Mouse (Mus musculus) C2C12 (cell line): ENCODE results near the gene Greb1.

Experiments used
- CTCF ChIP-seq: IDR thresholded peaks from one replicate; pipeline ENCODE4 v1.5.1; 2011; ENCODE audit not compliant: control insufficient read depth, insufficient read depth, insufficient read length
- MAX ChIP-seq: IDR thresholded peaks from one replicate; pipeline ENCODE4 v1.6.1; 2011; ENCODE audit warnings: mild to moderate bottlenecking, control low read depth
- MYOD1 ChIP-seq: IDR thresholded peaks from one replicate; pipeline ENCODE4 v1.6.1; 2011; ENCODE audit warnings: low read depth; ENCODE audit not compliant: control insufficient read depth, insufficient read length
- MYOG ChIP-seq: IDR thresholded peaks from one replicate; pipeline ENCODE4 v1.6.1; 2011; ENCODE audit not compliant: control insufficient read depth, insufficient read length; ENCODE audit errors: extremely low read depth
- USF1 ChIP-seq: IDR thresholded peaks from one replicate; pipeline ENCODE4 v1.6.1; 2011; ENCODE audit warnings: low read depth, mild to moderate bottlenecking, control low read depth, moderate library complexity

GRCm38 (mm10) chr12:16800259-16800958, at the start of gene Greb1:
- no peak for TF ChIP-seq MAX
- no peak for TF ChIP-seq CTCF
- TF ChIP-seq MYOD1 = no peak
- TF ChIP-seq USF1 = no peak
- no peak for TF ChIP-seq MYOG
